Mouse (Mus musculus) neural tube, embryonic 14.5 days (tissue): Measurements from ENCODE around the gene Klhl29. TPM values are rescaled to one million over a fixed set of nuclear protein-coding genes. Genes with fewer than 3 reads are reported as not detected.

ENCODE experiments used
- ATAC-seq: fragments of 200-750 bp; cut with Nextera tagmentation; 2 replicates; pipeline ENCODE4 v1.8.0; 2017; ENCODE audit warnings: low read depth, mild to moderate bottlenecking, moderate TSS enrichment, moderate library complexity
- H3K27ac ChIP-seq: fragments of 300-500 bp; sonication (generic); 2 replicates; pipeline ENCODE4 v1.5.1; 2014; ENCODE audit warnings: low read depth, mild to moderate bottlenecking, control low read depth, low read length, moderate library complexity, mixed read lengths
- H3K27me3 ChIP-seq: fragments of 300-500 bp; sonication (generic); 2 replicates; pipeline ENCODE4 v1.6.1; 2014; ENCODE audit warnings: low read length; ENCODE audit not compliant: control insufficient read depth, insufficient read depth
- H3K36me3 ChIP-seq: fragments of 300-500 bp; sonication (generic); 2 replicates; pipeline ENCODE4 v1.6.1; 2014; ENCODE audit warnings: low read length, mixed read lengths; ENCODE audit not compliant: control insufficient read depth, insufficient read depth
- H3K4me1 ChIP-seq: fragments of 300-500 bp; sonication (generic); 2 replicates; pipeline ENCODE4 v1.6.1; 2014; ENCODE audit warnings: low read length; ENCODE audit not compliant: control insufficient read depth, insufficient read depth
- H3K4me2 ChIP-seq: fragments of 300-500 bp; sonication (generic); 2 replicates; pipeline ENCODE4 v1.6.1; 2014; ENCODE audit warnings: mild to moderate bottlenecking, low read depth, low read length, control low read depth
- H3K4me3 ChIP-seq: fragments of 300-500 bp; sonication (generic); 2 replicates; pipeline ENCODE4 v1.5.1; 2014; ENCODE audit warnings: low read depth, low read length, control low read depth, mixed read lengths
- H3K9ac ChIP-seq: fragments of 300-500 bp; sonication (generic); replicated peaks from 2 replicates; pipeline ENCODE4 v1.6.1; 2014; ENCODE audit warnings: low read depth, mild to moderate bottlenecking, control low read depth, low read length, mixed read lengths
- H3K9me3 ChIP-seq: fragments of 300-500 bp; sonication (generic); 2 replicates; pipeline ENCODE4 v1.6.1; 2016; ENCODE audit warnings: low read length; ENCODE audit not compliant: control insufficient read depth
- WGBS: fragments of 180-500 bp; shearing (Covaris S2); extraction: QIAGEN DNeasy Blood & Tissue Kit; methylation state at CpG from one replicate; pipeline ENCODE4 v1.1.7; 2014; 5-methylcytosine and 5-hydroxymethylcytosine counted together
- polyA plus RNA-seq: library from polyadenylated mRNA; unstranded; fragments of >200 nt; fragmentation: Nextera tagmentation; extraction: Ambion mirVana; gene quantifications from 2 replicates; pipeline ENCODE4 v1.2.1, GENCODE M21; 2014

Klhl29 gene
- polyA plus RNA-seq, 1 experiment from 2014 or later, result 6.1 TPM

DNA sequence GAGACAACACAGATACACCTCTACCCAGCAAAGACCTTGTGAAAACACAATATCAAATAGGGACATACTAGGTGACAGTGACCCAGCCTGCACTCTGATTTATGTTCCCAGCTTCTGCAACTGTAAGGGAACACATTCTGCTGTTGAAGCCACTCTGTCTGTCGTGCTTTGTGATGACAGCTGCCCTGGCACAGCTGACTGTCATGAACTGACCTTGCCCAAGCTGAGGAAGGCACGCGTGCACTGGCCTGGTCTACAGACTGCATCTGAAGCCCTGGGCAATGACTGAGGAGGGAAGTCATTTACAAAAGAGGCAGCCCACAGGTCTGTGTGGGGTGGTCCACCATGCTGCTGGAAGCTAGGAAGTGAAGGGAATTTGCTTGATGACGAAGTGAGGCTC lies 246.3 kb downstream of the Klhl29 start:
- H3K4me3 ChIP-seq, result no peak overlapping the region
- no peaks in the 10 kb centered on the region for H3K9me3 ChIP-seq
- no peak for ATAC-seq
- 86% methylated on average over 4 of the region's 4 CpGs for whole genome bisulfite sequencing
- H3K27ac ChIP-seq, result no peak overlapping the region
- H3K9ac ChIP-seq, result no peak overlapping the region
- no peaks in the 10 kb centered on the region for H3K36me3 ChIP-seq
- H3K4me2 ChIP-seq, result no peak overlapping the region
- no peaks in the 10 kb centered on the region for H3K4me1 ChIP-seq
- no peaks in the 10 kb centered on the region for H3K27me3 ChIP-seq

DNA sequence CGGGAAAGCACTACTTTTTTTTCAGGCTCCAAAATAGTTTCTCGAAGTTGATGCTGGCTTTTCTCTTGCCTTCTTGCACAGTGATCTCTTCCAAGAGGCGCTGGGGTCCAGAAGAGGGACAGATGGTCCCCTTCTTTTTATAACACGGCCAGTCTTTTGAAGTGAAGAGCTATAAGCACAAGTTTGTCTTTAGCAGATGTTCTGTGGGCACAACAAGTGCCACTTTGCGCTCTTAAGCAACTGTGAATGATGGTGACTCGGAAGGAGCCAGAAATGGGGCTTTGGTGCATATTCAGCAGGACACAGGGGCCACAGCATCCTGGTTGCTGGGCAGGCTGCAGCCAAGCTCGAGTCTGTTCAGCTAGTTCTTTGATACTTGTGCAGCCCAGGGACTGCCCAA lies 249.6 kb downstream of the Klhl29 start:
- Histone ChIP-seq H3K9me3 (no peaks in the 10 kb centered on the region), H3K27ac (no peak overlapping the region), H3K27me3 (no peaks in the 10 kb centered on the region), H3K4me2 (no peak overlapping the region), H3K4me3 (no peak overlapping the region), H3K36me3 (no peaks in the 10 kb centered on the region), H3K4me1 (no peaks in the 10 kb centered on the region; the same call in 1 of the 2 replicates), H3K9ac (no peak overlapping the region)
- ATAC-seq, result no peak
- WGBS, result 82% methylated on average over 7 of the region's 7 CpGs

DNA sequence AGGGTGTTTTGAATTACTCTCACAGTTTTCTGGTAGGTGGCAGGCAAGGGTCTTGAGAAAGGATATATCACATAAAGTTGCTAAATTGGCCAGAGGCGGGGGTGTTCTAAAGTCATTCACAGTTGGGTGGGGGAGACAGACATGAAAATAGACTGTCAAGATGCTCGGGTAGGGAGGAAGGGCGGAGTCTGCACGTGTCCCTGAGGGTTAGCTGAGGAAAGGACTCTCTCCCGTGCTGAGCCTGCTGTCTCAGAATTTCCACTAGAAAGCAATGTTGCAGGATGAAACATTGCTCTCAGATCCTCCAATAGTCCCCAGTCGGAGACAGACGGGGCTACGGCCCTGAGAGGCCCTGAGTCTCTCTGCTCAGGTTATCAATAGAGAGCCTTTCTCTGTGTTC lies 252.5 kb downstream of the Klhl29 start:
- Histone ChIP-seq H3K9ac (no peak overlapping the region), H3K9me3 (no peaks in the 10 kb centered on the region), H3K4me2 (no peak overlapping the region), H3K36me3 (no peaks in the 10 kb centered on the region), H3K4me1 (peaks cover 7% of the 10 kb centered on the region; the same call in 1 of the 2 replicates), H3K27ac (no peak overlapping the region), H3K27me3 (no peaks in the 10 kb centered on the region), H3K4me3 (no peak overlapping the region)
- 47% methylated on average over 8 of the region's 8 CpGs for WGBS
- no peak for ATAC-seq

DNA sequence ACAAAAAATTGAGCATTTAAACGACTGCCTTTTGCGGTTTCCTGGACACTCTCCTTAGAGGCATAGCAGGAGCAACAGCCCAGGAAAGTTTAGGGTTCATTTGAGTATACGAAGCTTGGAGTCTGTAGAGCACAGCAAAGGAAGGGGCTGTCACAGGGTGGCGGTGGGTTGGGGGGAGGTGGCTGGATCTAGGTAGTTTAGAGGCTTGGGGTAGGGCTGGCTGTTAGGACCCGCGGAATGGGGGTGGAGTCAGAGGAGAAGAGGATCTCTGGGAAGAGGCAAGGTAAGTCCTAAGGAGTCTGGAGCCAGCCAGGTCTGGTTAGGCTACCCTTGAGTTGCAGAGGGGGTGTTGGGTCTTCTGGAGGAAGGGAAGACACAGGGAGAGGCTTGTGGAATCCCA lies 255.2 kb downstream of the Klhl29 start:
- Histone ChIP-seq H3K4me1 (peaks cover 7% of the 10 kb centered on the region; the same call in 1 of the 2 replicates), H3K4me2 (peak overlapping the region; percentile 35; the same call in 1 of the 2 replicates), H3K36me3 (no peaks in the 10 kb centered on the region), H3K9ac (no peak overlapping the region), H3K27me3 (no peaks in the 10 kb centered on the region), H3K27ac (peak overlapping the region; percentile 57), H3K9me3 (no peaks in the 10 kb centered on the region), H3K4me3 (no peak overlapping the region)
- 58% methylated on average over 6 of the region's 6 CpGs for WGBS
- ATAC-seq, result peak; percentile 23; the same call in 1 of the 2 replicates

DNA sequence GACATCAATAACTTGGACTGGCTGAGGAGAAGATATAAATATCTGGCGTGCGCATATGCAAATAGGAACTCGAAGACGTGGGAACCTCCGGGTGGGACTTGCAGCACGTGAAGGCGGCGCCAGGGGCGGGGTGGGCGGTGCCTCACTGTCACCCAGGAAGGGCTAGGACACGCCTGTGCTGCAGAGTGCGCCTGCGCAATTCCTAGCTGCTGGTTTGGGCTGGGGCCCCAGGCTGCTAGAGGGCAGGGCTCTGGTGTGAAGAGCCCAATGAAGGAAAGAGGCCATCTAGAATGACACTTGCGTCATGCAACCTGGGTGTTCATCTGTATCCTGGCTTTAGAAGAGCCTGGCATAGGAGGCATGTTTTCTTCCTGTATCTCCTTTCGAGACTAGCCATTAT lies 255.8 kb downstream of the Klhl29 start:
- 8% methylated on average over 15 of the region's 15 CpGs for WGBS
- peak overlapping the region; percentile 35 for H3K4me2 ChIP-seq

DNA sequence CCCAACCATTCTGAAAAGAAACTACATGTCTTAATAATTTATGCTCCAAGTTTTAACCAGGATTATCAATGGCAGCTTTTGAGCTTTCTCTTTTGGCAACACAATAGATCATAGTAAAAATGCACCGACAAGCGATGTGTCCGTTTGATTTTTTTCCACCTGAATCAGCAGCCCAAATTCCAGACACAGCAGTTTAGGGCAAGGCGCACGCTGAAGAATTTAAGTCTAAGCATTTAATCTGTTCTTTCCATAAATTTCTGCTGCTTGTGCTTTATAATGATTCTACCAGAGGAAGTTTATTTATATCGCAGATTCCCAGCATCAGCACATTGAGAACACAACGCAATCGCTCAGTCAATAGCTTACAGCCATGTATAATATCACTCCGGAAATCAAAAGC lies 256.2 kb downstream of the Klhl29 start:
- Histone ChIP-seq H3K9ac (no peak overlapping the region), H3K27me3 (no peaks in the 10 kb centered on the region), H3K27ac (no peak overlapping the region; the same call in 1 of the 2 replicates), H3K4me1 (peaks cover 7% of the 10 kb centered on the region; the same call in 1 of the 2 replicates), H3K4me3 (peak overlapping the region; percentile 11; the same call in 1 of the 2 replicates), H3K4me2 (peak overlapping the region; percentile 35), H3K9me3 (no peaks in the 10 kb centered on the region), H3K36me3 (no peaks in the 10 kb centered on the region)
- 27% methylated on average over 9 of the region's 9 CpGs for WGBS
- peak; percentile 7 for ATAC-seq

More for the DNA sequence above, 255.8 kb downstream of the Klhl29 start:
- Histone ChIP-seq H3K36me3 (no peaks in the 10 kb centered on the region), H3K27ac (peak overlapping the region; percentile 57), H3K9ac (no peak overlapping the region), H3K9me3 (no peaks in the 10 kb centered on the region), H3K27me3 (no peaks in the 10 kb centered on the region), H3K4me3 (peak overlapping the region; percentile 11; the same call in 1 of the 2 replicates), H3K4me1 (peaks cover 7% of the 10 kb centered on the region; the same call in 1 of the 2 replicates)
- ATAC-seq, result peak; percentile 91

DNA sequence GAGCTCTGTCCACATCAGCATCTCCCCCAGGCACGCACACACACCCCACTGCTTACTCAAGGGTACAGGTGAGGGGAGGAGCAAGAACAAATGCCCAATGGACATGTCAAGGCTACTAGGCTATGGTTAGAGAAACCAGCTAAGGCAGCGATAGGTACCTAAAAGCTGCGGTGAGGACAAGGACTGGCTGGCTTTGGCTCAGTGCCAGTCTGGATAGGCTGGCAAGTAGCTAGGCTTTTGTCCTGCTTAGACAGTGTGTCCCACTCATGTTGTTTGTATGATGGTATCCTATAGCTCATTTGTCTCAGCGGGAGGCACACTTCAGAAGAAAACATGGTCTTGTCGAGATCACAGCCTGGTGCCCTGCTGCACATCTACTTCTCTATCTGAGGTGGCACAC lies 258.9 kb downstream of the Klhl29 start:
- Histone ChIP-seq H3K27ac (no peak overlapping the region), H3K27me3 (no peaks in the 10 kb centered on the region), H3K9ac (no peak overlapping the region), H3K4me1 (peaks cover 7% of the 10 kb centered on the region; the same call in 1 of the 2 replicates), H3K4me2 (no peak overlapping the region), H3K4me3 (no peak overlapping the region), H3K36me3 (no peaks in the 10 kb centered on the region), H3K9me3 (no peaks in the 10 kb centered on the region)
- no peak for ATAC-seq
- WGBS, result 69% methylated on average over 5 of the region's 5 CpGs

DNA sequence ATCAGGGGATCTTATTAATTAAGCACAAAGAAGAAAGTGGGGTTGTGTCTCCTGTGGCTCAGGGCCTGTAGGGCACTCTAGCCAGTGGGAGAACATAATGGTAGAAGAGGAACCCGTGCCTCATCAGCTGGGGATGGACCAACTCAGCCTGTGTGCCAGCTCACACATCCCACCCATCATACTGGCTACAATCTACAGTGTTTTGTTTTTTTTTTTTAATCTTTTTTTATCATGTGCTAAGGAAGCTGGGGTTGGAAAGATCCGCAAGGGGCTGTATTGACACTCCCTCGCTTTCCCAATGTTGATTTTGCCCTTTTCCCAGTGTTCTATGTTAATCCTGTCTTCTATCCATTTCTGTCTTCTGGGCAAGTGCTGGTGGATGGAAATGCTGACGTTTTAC lies 260.9 kb downstream of the Klhl29 start:
- Histone ChIP-seq H3K4me3 (no peak overlapping the region), H3K4me2 (no peak overlapping the region), H3K9ac (no peak overlapping the region), H3K36me3 (no peaks in the 10 kb centered on the region), H3K4me1 (no peaks in the 10 kb centered on the region), H3K27me3 (no peaks in the 10 kb centered on the region), H3K9me3 (no peaks in the 10 kb centered on the region), H3K27ac (no peak overlapping the region)
- 80% methylated on average over 4 of the region's 4 CpGs for WGBS
- no peak for ATAC-seq

DNA sequence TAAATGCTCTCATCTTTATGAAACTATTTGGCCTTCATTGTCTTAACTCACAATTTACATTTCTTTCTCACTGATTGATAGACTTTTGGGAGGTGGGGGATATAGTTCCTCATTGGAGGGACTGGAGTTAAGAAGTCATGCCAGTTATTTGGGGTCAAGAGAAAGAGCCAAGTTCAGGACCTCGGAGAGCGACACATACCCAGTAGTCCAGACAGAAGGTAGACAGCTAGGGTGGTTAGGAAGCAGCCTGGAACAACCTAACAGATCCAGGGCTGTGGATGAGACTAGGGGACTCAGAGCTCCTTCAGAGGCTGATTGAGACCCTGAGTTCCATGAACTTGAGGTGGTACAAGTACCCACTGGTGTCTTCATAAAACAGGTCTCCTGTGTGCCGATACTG lies 264.1 kb downstream of the Klhl29 start:
- Histone ChIP-seq H3K4me2 (no peak overlapping the region), H3K27ac (no peak overlapping the region), H3K9ac (no peak overlapping the region), H3K36me3 (no peaks in the 10 kb centered on the region), H3K9me3 (no peaks in the 10 kb centered on the region), H3K4me1 (no peaks in the 10 kb centered on the region), H3K4me3 (no peak overlapping the region), H3K27me3 (no peaks in the 10 kb centered on the region)
- 58% methylated on average over 3 of the region's 3 CpGs for WGBS
- no peak for ATAC-seq
